Mouse (Mus musculus): ENCODE results near the gene Slc3a2. TPM values are rescaled to one million over a fixed set of nuclear protein-coding genes. Genes with fewer than 3 reads are reported as not detected.

Gene Slc3a2
- polyA plus RNA-seq, 1 experiment: 207 TPM

DNA sequence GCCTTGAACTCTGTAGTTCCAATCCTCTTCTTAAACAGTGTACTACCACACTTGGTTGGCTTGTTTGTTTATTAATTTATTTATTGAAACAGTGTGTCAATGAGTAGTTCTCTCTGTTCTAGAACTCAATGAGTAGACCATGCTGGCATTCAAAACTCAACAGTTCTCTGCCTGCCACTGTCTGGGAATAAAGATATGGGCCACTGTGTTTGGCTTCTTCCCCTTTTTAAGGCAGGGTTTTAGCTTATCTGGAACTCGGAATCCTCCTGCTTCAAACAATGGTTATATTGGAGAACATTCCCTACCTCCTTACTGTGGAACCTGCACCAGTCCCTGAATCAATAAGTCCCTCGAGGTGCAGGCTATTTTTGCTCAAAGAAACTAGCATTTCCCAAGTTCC, 35.7 kb upstream of the Slc3a2 start:
- Histone ChIP-seq H3K79me2 (ENCODE audit: control insufficient read depth, insufficient read depth) (peaks cover 79% of the 10 kb centered on the region), H3K27me3 (ENCODE audit: control insufficient read depth, insufficient read depth, insufficient read length) (no peaks in the 10 kb centered on the region), H3ac (ENCODE audit: control insufficient read depth, insufficient read length, low read depth) (no peak overlapping the region), H3K36me3 (ENCODE audit: control insufficient read depth, insufficient read depth) (peaks cover 34% of the 10 kb centered on the region), H3K4me3 (ENCODE audit: insufficient read depth, poor library complexity, severe bottlenecking) (no peak overlapping the region), H3K79me3 (ENCODE audit: low read depth) (peaks cover 56% of the 10 kb centered on the region)
- TF ChIP-seq MYOG (IDR thresholded peaks at IDR 0.05; ENCODE audit: control insufficient read depth, extremely low read depth, insufficient read length) (no peak), FOSL1 (IDR thresholded peaks at IDR 0.05; ENCODE audit: insufficient read depth, low read length, poor library complexity, severe bottlenecking) (no peak), MAX (IDR thresholded peaks at IDR 0.05) (no peak), USF1 (IDR thresholded peaks at IDR 0.05; ENCODE audit: low read depth) (no peak), CTCF (IDR thresholded peaks at IDR 0.05; ENCODE audit: control insufficient read depth, insufficient read depth, insufficient read length) (no peak), MYOD1 (IDR thresholded peaks at IDR 0.05; ENCODE audit: control insufficient read depth, insufficient read length, low read depth) (no peak), CEBPB (IDR thresholded peaks at IDR 0.05; ENCODE audit: low read depth) (no peak)

- H3K79me2 ChIP-seq (ENCODE audit: control insufficient read depth, insufficient read depth): peaks cover 70% of the 10 kb centered on the region
- peak overlapping the region; percentile 95 for H3K4me3 ChIP-seq (ENCODE audit: insufficient read depth, poor library complexity, severe bottlenecking)
- peaks cover 52% of the 10 kb centered on the region for H3K79me3 ChIP-seq (ENCODE audit: low read depth)
- TF ChIP-seq MYOG (IDR thresholded peaks at IDR 0.05; ENCODE audit: control insufficient read depth, extremely low read depth, insufficient read length): no peak
- no peak for TF ChIP-seq MAX (IDR thresholded peaks at IDR 0.05)
- no peak for TF ChIP-seq FOSL1 (IDR thresholded peaks at IDR 0.05; ENCODE audit: insufficient read depth, low read length, poor library complexity, severe bottlenecking)
- TF ChIP-seq MYOD1 (IDR thresholded peaks at IDR 0.05; ENCODE audit: control insufficient read depth, insufficient read length, low read depth): no peak
- TF ChIP-seq USF1 (IDR thresholded peaks at IDR 0.05; ENCODE audit: low read depth): no peak
- TF ChIP-seq CEBPB (IDR thresholded peaks at IDR 0.05; ENCODE audit: low read depth): no peak
- TF ChIP-seq CTCF (IDR thresholded peaks at IDR 0.05; ENCODE audit: control insufficient read depth, insufficient read depth, insufficient read length): no peak
- H3K36me3 ChIP-seq (ENCODE audit: control insufficient read depth, insufficient read depth): peaks cover 34% of the 10 kb centered on the region
- peak overlapping the region; percentile 99 for H3ac ChIP-seq (ENCODE audit: control insufficient read depth, insufficient read length, low read depth)
- H3K27me3 ChIP-seq (ENCODE audit: control insufficient read depth, insufficient read depth, insufficient read length): no peaks in the 10 kb centered on the region
Measured at GRCm38 (mm10) chr19:8757471-8757998, 34.4 kb upstream of the Slc3a2 start.

DNA sequence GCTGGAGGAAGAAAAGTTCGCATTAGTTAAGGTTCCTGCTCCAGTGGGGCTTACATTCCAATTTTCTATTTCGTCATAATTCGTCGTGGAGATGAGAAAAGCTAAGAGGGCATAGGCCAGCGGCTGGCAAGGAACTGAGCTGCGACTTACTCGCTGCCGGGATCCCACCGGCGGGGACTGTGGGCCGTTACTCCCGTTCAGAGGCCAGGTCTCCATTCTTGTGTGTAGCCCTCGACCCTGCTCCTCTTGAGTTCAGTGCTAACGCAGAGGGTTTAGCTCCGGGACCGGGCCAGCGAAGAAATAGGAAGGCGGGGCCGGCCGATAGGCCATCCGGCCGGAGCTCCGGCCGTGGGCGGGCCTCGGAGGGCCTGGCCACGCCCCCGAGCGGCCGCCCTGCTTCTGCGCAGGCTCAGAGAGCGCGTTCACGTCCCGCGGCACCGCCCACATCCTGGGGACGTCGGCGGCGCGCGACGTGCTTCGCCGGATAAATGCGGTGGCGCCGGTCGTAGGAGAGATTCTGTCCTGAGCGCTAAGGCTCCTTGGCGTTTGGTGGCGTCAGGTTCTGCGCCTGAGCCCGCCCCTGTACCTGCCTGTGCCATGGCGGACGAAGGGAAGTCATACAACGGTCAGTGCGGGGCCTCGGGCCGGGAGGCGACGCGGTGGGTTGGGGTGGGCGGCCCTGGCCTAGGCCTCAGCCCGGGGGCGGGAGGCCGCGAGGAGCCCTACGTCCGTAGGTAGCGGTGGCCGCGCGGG, 33.6 kb upstream of the Slc3a2 start, which contains the start of gene Nxf1:
Nxf1 (plus strand) TSS at position 439 of the 753 bp plus-strand sequence.
- peaks cover 62% of the 10 kb centered on the region for H3K79me2 ChIP-seq (ENCODE audit: control insufficient read depth, insufficient read depth)
- peaks cover 45% of the 10 kb centered on the region for H3K79me3 ChIP-seq (ENCODE audit: low read depth)
- H3K4me3 ChIP-seq (ENCODE audit: insufficient read depth, poor library complexity, severe bottlenecking): peak within 1 kb of the TSS; percentile 95
- H3K27me3 ChIP-seq (ENCODE audit: control insufficient read depth, insufficient read depth, insufficient read length): no peaks in the 10 kb centered on the region
- peaks cover 34% of the 10 kb centered on the region for H3K36me3 ChIP-seq (ENCODE audit: control insufficient read depth, insufficient read depth)
- peak within 1 kb of the TSS; percentile 99 for H3ac ChIP-seq (ENCODE audit: control insufficient read depth, insufficient read length, low read depth)
- TF ChIP-seq CEBPB (IDR thresholded peaks at IDR 0.05; ENCODE audit: low read depth) (peak; percentile 37), CTCF (IDR thresholded peaks at IDR 0.05; ENCODE audit: control insufficient read depth, insufficient read depth, insufficient read length) (no peak), MYOD1 (IDR thresholded peaks at IDR 0.05; ENCODE audit: control insufficient read depth, insufficient read length, low read depth) (no peak)

DNA sequence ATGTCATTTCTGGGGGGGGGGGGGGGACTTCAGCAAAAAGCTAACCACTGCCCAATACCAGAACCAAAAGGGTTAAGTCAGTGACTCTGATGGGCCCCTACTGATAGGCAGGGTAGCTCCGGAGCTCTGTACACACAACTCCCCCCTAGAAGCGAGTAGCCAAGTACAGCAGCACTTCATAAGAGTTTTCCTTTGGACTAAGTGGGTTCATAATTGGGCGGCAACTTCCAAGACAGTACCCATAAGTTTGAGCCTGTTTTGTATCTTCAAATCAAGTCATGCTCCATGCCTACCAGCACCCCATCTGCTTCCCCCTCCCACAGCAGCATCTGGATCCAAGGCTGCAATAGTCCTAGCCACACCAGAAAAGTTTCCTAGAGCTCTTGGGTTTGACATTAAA, 32.5 kb upstream of the Slc3a2 start:
- H3K27me3 ChIP-seq (ENCODE audit: control insufficient read depth, insufficient read depth, insufficient read length): no peaks in the 10 kb centered on the region
- H3K79me2 ChIP-seq (ENCODE audit: control insufficient read depth, insufficient read depth): peaks cover 51% of the 10 kb centered on the region
- H3K79me3 ChIP-seq (ENCODE audit: low read depth): peaks cover 34% of the 10 kb centered on the region
- TF ChIP-seq CTCF (IDR thresholded peaks at IDR 0.05; ENCODE audit: control insufficient read depth, insufficient read depth, insufficient read length) (no peak), MYOG (IDR thresholded peaks at IDR 0.05; ENCODE audit: control insufficient read depth, extremely low read depth, insufficient read length) (no peak), USF1 (IDR thresholded peaks at IDR 0.05; ENCODE audit: low read depth) (no peak), MAX (IDR thresholded peaks at IDR 0.05) (no peak), MYOD1 (IDR thresholded peaks at IDR 0.05; ENCODE audit: control insufficient read depth, insufficient read length, low read depth) (no peak), FOSL1 (IDR thresholded peaks at IDR 0.05; ENCODE audit: insufficient read depth, low read length, poor library complexity, severe bottlenecking) (no peak), CEBPB (IDR thresholded peaks at IDR 0.05; ENCODE audit: low read depth) (no peak)
- peaks cover 43% of the 10 kb centered on the region for H3K36me3 ChIP-seq (ENCODE audit: control insufficient read depth, insufficient read depth)
- H3K4me3 ChIP-seq (ENCODE audit: insufficient read depth, poor library complexity, severe bottlenecking): no peak overlapping the region
- no peak overlapping the region for H3ac ChIP-seq (ENCODE audit: control insufficient read depth, insufficient read length, low read depth)

- Histone ChIP-seq H3K79me3 (ENCODE audit: low read depth) (peaks cover 9% of the 10 kb centered on the region), H3K4me3 (ENCODE audit: insufficient read depth, poor library complexity, severe bottlenecking) (no peak overlapping the region), H3K36me3 (ENCODE audit: control insufficient read depth, insufficient read depth) (peaks cover 92% of the 10 kb centered on the region), H3K27me3 (ENCODE audit: control insufficient read depth, insufficient read depth, insufficient read length) (no peaks in the 10 kb centered on the region), H3ac (ENCODE audit: control insufficient read depth, insufficient read length, low read depth) (no peak overlapping the region), H3K79me2 (ENCODE audit: control insufficient read depth, insufficient read depth) (peaks cover 19% of the 10 kb centered on the region)
- TF ChIP-seq CTCF (IDR thresholded peaks at IDR 0.05; ENCODE audit: control insufficient read depth, insufficient read depth, insufficient read length): no peak
- TF ChIP-seq CEBPB (IDR thresholded peaks at IDR 0.05; ENCODE audit: low read depth): no peak
- no peak for TF ChIP-seq USF1 (IDR thresholded peaks at IDR 0.05; ENCODE audit: low read depth)
- no peak for TF ChIP-seq MYOG (IDR thresholded peaks at IDR 0.05; ENCODE audit: control insufficient read depth, extremely low read depth, insufficient read length)
- TF ChIP-seq MAX (IDR thresholded peaks at IDR 0.05): no peak
- no peak for TF ChIP-seq MYOD1 (IDR thresholded peaks at IDR 0.05; ENCODE audit: control insufficient read depth, insufficient read length, low read depth)
- TF ChIP-seq FOSL1 (IDR thresholded peaks at IDR 0.05; ENCODE audit: insufficient read depth, low read length, poor library complexity, severe bottlenecking): no peak
Measured at GRCm38 (mm10) chr19:8747368-8747767, 24.2 kb upstream of the Slc3a2 start.
